Comparison of ENCODE assay signal across 8 mouse cellular contexts in genomic region chr7:45103652-45104180, GRCm38 (mm10). TPM values are rescaled to one million over a fixed set of nuclear protein-coding genes. Genes with fewer than 3 reads are reported as not detected.
A peak's percentile ranks its signal among the peaks of the same experiment; 100 is the strongest.
DNase-seq lines count a peak whose midpoint lies in the region; ATAC-seq and TF ChIP-seq lines count a peak whose summit lies in the region.

TSS of gene Fcgrt (minus strand) at chr7:45103851.

- DNase-seq in left cerebral cortex, adult 18-20 months (ENCODE audit: low spot score in 2 of 2), result peak in 1 of 2 experiments; percentile 35
- no peak for DNase-seq in left cerebral cortex, adult 11 months (ENCODE audit: low spot score)
- DNase-seq in liver, embryonic 11.5 days (ENCODE audit: low spot score), result no peak
- peak; percentile 58 to 72 for DNase-seq in monocyte, adult 2 months (ENCODE audit: low read depth in 1 of 2, low spot score in 2 of 2)
- DNase-seq in yolk sac, embryonic 10.5 days (ENCODE audit: low spot score), result peak; percentile 89

- TF ChIP-seq POLR2A in cortical plate, adult 2 months (IDR thresholded peaks at IDR 0.05; ENCODE audit: extremely low read depth, insufficient read depth, low read length), result peak; percentile 45; the same call in 1 of the 2 replicates

- H3K27ac ChIP-seq in cortical plate, adult 2 months (ENCODE audit: insufficient read depth, low read length), result peak within 1 kb of the TSS; percentile 54
- peak within 1 kb of the TSS; percentile 81 for H3K27ac ChIP-seq in heart, embryonic 12.5 days (ENCODE audit: poor library complexity, severe bottlenecking)
- H3K27ac ChIP-seq in kidney, embryonic 16.5 days (ENCODE audit: low read length), result peak within 1 kb of the TSS; percentile 91
- H3K27ac ChIP-seq in liver, embryonic 11.5 days (ENCODE audit: low read depth, low read length), result peak within 1 kb of the TSS; percentile 50

- H3K4me1 ChIP-seq in cortical plate, adult 2 months (ENCODE audit: control insufficient read depth, insufficient read depth, low read length), result no peaks in the 10 kb centered on the region
- H3K4me1 ChIP-seq in heart, embryonic 12.5 days (replicated peaks), result peaks cover 20% of the 10 kb centered on the region
- peaks cover 26% of the 10 kb centered on the region for H3K4me1 ChIP-seq in kidney, embryonic 16.5 days (ENCODE audit: insufficient read depth, low read length)
- H3K4me1 ChIP-seq in liver, embryonic 11.5 days (replicated peaks; ENCODE audit: control insufficient read depth, insufficient read depth, low read length), result peaks cover 6% of the 10 kb centered on the region

- no peaks in the 10 kb centered on the region for H3K9me3 ChIP-seq in heart, embryonic 12.5 days (replicated peaks)
- no peaks in the 10 kb centered on the region for H3K9me3 ChIP-seq in kidney, embryonic 16.5 days (ENCODE audit: low read length)
- H3K9me3 ChIP-seq in liver, embryonic 11.5 days (ENCODE audit: control insufficient read depth, low read length), result no peaks in the 10 kb centered on the region

- TF ChIP-seq CTCF in cortical plate, adult 2 months (IDR thresholded peaks at IDR 0.05; ENCODE audit: extremely low read depth, insufficient read depth, low read length), result no peak

- no peaks in the 10 kb centered on the region for H3K36me3 ChIP-seq in heart, embryonic 12.5 days
- no peaks in the 10 kb centered on the region for H3K36me3 ChIP-seq in kidney, embryonic 16.5 days (ENCODE audit: insufficient read depth, low read length)
- no peaks in the 10 kb centered on the region for H3K36me3 ChIP-seq in liver, embryonic 11.5 days (ENCODE audit: control insufficient read depth, insufficient read depth, low read length)

- H3K9ac ChIP-seq in heart, embryonic 12.5 days, result peak within 1 kb of the TSS; percentile 66
- peak within 1 kb of the TSS; percentile 58 for H3K9ac ChIP-seq in kidney, embryonic 16.5 days (replicated peaks; ENCODE audit: low read length)
- 0 out of 2 replicates have a peak within 1 kb of the TSS, but pooled peaks have one; percentile 35 for H3K9ac ChIP-seq in liver, embryonic 11.5 days (ENCODE audit: low read depth, low read length)

- H3K4me2 ChIP-seq in heart, embryonic 12.5 days, result peak within 1 kb of the TSS; percentile 57
- peak within 1 kb of the TSS; percentile 59 for H3K4me2 ChIP-seq in kidney, embryonic 16.5 days (replicated peaks; ENCODE audit: low read depth, low read length)
- H3K4me2 ChIP-seq in liver, embryonic 11.5 days, result peak within 1 kb of the TSS; percentile 57

- ATAC-seq in heart, embryonic 12.5 days (ENCODE audit: insufficient number of reproducible peaks, low FRiP score), result peak; percentile 81
- ATAC-seq in kidney, embryonic 16.5 days (ENCODE audit: low FRiP score, low TSS enrichment), result peak; percentile 96
- peak; percentile 75 for ATAC-seq in liver, embryonic 11.5 days (replicated peaks; ENCODE audit: low FRiP score)

- H3K4me3 ChIP-seq in cortical plate, adult 2 months (ENCODE audit: insufficient read depth, low read length), result peak within 1 kb of the TSS; percentile 26; the same call in 1 of the 2 replicates
- peak within 1 kb of the TSS; percentile 32 for H3K4me3 ChIP-seq in heart, embryonic 12.5 days
- peak within 1 kb of the TSS; percentile 41 for H3K4me3 ChIP-seq in kidney, embryonic 16.5 days (ENCODE audit: low read length)
- peak within 1 kb of the TSS; percentile 5 for H3K4me3 ChIP-seq in liver, embryonic 11.5 days (ENCODE audit: low read depth, low read length)

- no peaks in the 10 kb centered on the region for H3K27me3 ChIP-seq in heart, embryonic 12.5 days (replicated peaks)
- H3K27me3 ChIP-seq in kidney, embryonic 16.5 days (ENCODE audit: insufficient read depth, low read length), result no peaks in the 10 kb centered on the region
- H3K27me3 ChIP-seq in liver, embryonic 11.5 days (replicated peaks; ENCODE audit: control insufficient read depth, insufficient read depth, low read length), result no peaks in the 10 kb centered on the region

- WGBS in heart, embryonic 12.5 days, result 42% methylated on average over 7 of the region's 7 CpGs
- whole genome bisulfite sequencing in kidney, embryonic 16.5 days, result 8% methylated on average over 7 of the region's 7 CpGs
- WGBS in liver, embryonic 11.5 days, result 47% methylated on average over 7 of the region's 7 CpGs

RNA-seq across cellular contexts. Expression of gene Fcgrt, which starts in this region (rescaled TPM):
- total RNA-seq in left cerebral cortex, adult 18-20 months (2021), result 10 to 100 TPM; 19.6 to 20.1 TPM
- polyA plus RNA-seq in cortical plate, adult 2 months (2012; rRNA removed), result 30.7 and 37.0 TPM in 2 replicates
- polyA plus RNA-seq in heart, embryonic 12.5 days (2016; fragmentation: Nextera tagmentation; extraction: Ambion mirVana), result 28.1 and 28.3 TPM in 2 replicates
- polyA plus RNA-seq in kidney, embryonic 16.5 days (2015; fragmentation: Nextera tagmentation; extraction: Ambion mirVana), result 93.7 and 114 TPM in 2 replicates
- 33.2 and 33.8 TPM in 2 replicates for polyA plus RNA-seq in liver, embryonic 11.5 days (2014; fragmentation: Nextera tagmentation; extraction: Ambion mirVana)

Comparison
In these comparisons a context has a peak if more than half of its experiments do, and no peak if none do; other contexts are left out.
1. DNase-seq: peak in monocyte, adult 2 months (2 of 2) and yolk sac, embryonic 10.5 days (single experiment); none in left cerebral cortex, adult 11 months (single experiment) and liver, embryonic 11.5 days (single experiment).
2. Peak in every context shown above with its lines, with median percentiles within 50 percentile points of each other: H3K27ac ChIP-seq, H3K4me3 ChIP-seq, ATAC-seq, H3K4me2 ChIP-seq and H3K9ac ChIP-seq.